Mouse (Mus musculus): ENCODE measurements around the gene Slamf8.

The Slamf8 gene

DNA sequence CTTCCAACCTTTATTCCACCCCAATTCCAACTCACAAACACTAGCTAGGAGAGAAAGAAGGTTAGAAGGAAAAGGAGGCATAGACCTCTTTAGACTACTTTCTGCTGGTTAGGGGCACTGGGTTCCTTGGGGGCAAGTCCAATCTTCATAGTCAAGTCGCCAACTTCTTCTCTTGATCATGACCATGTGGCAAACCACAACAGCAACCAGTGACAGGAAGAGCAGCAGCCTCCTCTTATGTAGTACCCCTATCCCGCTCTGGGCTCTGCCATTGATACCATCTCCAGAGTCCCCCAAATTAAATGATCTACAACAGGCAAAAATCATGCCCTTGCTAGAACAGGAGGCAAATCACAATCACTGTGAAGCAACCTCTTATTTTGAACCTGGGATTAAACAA lies 3.6 kb upstream of the Slamf8 start:
- DNase-seq (ENCODE audit: low spot score in 2 of 2), result no peak

DNA sequence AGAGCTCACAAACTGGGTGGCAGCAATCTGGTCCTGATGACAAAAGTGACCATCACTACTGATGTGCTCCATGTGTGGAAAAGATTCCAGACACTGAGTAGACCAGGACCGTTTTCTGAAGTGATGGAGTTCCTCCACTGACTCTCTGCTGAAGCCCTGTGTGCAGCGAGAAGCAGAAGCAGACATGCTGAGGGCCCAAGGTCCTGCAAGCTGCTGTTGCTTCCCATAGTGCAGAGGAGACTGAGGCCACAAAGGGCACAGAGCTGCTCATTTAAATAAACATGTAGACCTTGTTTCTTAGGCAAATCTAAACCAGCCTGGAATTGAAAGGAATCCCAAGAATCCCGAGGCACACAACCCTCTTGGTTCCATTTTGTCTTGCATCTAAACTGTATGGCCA lies 3.0 kb upstream of the Slamf8 start:
- no peak for DNase-seq (ENCODE audit: low spot score in 2 of 2)

DNA sequence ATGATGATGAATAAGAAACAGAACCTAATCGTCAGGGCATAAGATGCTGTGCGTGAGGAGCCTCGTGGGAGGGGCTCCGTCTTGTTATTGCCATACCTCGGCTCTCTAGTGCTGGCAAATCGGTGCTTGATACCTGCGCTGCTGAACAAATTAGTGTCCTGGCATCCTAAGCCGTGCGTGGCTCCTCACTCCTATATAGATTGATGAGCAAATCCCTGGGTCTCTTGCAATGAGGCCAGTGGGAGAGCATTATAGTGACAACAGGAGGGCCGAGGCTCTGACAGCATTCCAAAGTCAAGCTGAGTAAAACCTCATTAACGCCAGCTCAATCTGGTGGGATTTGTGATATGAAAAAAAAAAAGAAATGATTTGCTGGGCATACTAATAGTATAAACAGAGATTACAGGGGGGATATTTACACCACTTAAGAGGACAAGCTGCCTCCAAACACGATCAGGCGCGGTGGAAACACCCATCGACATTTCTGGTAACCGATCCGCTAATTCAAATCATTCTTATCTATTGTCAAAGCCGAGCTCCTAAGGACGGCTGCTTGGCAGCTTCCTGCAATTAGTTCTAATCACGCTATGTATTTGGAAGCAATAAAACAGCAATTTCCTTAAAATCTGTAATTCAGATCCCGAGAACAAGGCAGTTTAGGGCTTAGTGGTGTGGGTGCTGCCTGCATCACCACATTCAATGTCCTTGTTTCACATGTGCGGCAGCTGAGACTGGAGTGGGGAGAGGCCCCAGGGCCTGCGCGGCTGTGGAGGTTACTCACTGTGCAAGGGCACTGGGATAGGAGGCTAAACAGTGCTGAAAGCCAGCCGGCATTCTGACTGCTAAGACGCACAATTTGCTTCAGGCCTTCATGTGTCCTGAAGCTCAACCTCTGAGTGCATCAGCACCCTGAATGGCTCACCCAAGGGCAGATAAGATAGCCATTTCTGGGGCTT lies 4.5 kb downstream of the Slamf8 start:
- no peak for DNase-seq (ENCODE audit: low spot score in 2 of 2)

DNA sequence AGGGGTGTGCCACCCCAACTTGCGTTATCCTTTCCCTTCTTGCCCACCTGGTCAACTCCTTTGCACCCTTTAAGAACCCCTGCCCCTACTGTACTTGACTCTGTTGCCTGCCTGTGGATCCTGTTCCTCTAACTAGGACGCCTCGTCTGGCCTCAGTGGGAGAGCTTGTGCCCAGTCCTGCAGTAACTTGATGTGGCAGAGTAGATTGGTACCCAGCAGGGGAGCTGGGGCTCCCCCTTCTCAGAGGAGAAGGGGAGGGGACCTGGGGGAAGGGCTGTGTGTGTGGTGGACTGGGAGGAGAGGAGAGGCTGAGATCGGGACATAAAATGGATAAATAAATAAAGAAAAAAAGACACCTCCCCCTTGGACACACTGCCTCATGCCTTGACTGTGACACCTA lies 5.3 kb downstream of the Slamf8 start:
- DNase-seq (ENCODE audit: low spot score in 2 of 2), result no peak

DNA sequence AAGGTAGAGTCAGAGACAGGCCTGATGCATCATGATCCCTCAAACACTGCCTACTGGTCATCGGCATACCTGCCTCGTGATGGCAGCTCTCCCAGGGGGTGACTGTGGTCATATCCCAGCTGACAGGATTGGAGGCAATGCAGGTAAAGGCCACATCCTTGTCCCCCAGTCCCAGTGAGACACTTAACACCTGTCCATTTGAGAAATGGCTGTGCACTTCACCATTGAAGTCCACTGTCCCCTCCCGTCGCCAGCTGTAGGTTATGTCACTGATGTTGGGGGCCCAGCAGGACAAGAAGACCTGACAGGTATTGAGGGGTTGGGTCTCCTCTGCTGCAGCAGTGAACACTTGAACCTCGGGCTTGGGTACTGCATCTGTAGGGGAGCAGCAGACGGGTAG lies 6.1 kb downstream of the Slamf8 start:
- DNase-seq (ENCODE audit: low spot score in 2 of 2), result no peak

DNA sequence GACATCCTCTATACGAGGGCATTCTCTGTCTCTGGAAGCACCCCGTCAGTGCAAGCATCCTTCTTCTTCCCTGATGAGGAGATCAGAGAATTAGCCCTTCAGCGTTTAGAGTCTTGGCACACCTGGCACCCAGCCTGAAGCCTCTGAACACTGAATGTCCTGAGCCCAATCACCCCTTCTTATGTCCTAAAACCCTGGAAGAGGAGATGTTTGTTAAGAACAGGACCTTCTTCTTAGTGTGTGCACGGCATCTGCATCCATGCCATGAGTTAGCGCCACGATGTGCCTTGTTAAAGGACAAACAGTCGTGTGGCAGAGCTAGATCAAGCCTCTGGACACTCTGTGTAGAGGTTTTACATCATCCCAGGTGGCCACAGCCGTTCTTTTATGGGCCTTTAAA lies 7.9 kb downstream of the Slamf8 start:
- no peak for DNase-seq (ENCODE audit: low spot score in 2 of 2)

DNA sequence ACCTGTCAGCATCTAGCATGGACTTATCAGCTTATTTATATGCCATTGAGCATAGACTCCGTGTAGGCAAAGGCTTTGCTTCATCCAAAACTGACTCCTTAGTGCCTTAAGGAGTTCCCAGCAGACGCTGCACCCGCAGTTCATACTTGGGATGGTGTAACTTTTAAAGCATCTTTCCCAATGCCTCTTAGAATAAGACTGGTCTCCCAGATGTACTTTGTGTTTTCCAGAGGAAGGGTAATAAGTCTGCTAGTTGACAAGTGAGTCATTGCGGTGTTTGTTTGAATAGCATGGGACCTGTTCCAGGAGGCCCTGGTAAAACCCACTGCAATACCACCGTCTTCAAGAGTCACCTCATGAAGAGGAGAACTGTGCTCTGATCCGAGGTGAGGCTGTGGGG lies 10.3 kb downstream of the Slamf8 start:
- DNase-seq (ENCODE audit: low spot score in 2 of 2), result no peak

DNA sequence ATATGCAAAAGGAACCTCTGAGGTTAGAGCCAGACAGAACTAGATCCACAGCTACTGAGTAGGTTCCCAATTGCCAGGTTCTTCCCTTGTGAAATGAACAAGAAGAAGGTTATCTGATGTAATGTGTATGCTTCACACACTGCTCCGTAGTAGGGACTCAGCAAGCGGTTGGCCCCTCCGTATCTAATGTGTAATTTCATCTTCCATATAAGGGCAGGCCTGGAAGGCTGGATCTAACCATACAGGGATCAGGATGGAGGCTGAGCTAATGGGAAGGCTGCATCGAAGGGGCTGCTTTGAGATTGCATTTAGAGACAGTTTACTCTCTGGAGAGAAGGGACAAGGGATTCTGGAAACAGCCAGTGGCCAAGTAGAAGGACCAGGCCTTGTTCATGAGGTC lies 22.6 kb downstream of the Slamf8 start:
- DNase-seq (ENCODE audit: low spot score in 2 of 2), result no peak

DNA sequence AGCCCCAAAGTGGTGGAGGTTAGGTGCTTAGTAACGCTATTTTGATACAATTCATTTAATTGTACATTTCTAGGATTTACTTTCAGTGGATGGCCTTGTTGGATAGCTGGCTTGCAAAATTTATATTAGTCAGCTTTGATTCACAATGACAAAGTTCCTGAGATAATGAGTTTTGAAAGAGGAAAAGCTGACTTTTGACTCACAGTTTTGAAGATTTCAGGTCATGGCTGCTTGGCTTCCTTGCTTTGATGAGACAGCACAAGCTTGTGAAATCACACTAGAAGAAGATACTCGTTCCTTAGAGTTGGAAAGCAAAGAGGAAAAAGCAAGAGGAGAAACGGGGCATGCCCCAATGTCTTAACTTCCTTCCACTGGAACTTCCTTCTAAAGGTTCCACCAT lies 24.2 kb downstream of the Slamf8 start:
- no peak for DNase-seq (ENCODE audit: low spot score in 2 of 2)

DNA sequence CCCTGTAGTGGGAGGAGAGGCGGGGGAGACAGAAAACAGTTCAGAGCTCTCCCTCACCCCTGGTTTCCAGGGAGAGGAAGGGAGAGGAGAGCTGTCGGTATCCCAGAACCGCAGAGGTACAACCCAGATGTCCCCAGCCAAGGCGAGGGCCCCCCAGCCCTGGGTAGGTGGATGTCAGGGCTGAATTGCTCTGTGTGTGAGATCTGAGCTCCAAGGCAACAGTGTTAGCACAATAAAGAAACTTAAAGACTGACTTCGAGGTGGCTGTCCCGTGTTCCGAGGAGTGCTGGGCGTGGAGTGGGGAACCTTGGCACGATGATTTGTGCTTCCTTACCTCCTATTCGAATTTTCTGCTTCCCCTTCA lies 26.9 kb downstream of the Slamf8 start:
- DNase-seq (ENCODE audit: low spot score in 2 of 2), result no peak

DNA sequence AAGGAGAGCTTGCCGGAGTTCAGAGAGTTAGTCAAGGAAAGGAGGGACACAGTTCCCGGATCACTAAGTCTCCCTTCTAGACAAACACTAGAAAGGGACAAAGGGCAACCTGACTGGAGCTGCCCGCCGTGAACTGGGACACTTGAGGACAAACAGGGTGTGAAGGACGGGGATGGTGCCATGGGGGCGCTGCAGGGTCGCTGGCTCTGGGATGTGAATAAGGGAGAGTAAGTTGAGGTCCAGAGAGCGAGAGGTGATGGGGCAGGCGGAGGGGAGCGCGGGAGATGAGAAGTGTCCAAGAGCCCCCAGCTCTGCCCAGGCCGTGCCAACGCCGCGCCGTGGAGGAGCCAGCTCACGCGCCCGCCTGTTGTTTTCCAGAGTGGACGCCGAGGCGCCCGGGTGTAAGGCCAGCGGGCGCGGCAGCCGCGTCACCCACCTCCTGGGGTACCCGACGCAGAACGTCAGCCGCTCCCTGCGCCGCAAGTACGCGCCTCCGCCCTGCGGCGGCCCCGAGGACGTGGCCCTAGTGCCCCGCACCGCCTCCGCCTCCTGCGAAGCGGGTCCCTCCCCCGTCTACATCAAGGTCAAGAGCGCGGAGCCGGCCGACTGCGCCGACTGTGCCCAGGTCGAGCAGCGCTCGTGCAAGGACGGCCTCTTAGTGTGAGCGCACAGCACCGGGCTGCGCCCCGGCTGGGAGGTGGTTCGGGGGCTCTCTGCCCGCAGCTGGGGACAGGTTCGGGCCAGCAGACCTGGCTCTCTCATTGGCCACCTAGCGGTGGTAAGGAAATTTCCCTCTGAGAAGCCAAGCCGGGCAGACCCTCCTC lies 27.5 kb downstream of the Slamf8 start:
- peak in 1 of 2 experiments; percentile 68 for DNase-seq (ENCODE audit: low spot score in 2 of 2)

DNA sequence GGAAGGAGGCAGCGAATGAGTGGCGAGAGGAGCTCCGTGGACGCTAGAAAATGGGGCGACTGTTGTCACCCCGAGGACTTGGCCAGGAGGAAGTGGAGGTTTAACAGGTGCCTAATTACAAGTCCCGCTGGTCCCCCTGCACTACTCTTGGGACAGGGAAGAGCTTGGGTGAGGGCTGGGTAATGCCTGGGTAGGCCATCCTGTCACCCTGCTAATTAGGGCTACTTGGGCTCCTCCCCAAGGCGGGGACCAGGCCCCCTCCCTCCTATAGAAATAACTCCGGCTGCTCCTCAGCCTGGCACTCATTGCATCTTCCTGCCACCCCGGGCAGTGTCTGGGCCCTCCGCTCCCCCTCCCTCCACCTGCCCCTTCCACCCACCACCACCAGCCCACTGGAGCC lies 34.7 kb downstream of the Slamf8 start, which contains the start of gene Vsig8:
TSS of gene Vsig8 (plus strand) at position 301 of the 400 bp plus-strand sequence.
- DNase-seq (ENCODE audit: low spot score in 2 of 2), result no peak

DNA sequence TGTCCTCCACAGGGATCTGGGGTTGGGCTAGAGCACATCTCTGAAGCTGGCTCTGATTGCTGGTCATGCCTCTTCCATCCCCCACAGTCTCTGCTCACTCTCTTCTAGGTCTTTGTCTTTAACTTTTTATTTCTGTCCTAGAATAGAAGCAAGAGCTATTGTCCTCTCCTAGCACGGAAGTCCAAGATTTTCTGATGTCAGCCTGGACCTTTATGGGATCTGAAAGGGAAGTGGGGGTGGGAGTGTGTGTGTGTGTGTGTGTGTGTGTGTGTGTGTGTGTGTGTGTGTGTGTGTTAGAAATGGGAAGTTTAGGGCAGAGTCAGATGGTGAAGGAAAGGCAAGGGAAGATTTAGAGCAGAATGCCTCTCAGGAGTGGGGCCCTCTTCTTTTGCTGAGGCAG lies 37.7 kb downstream of the Slamf8 start:
- no peak for DNase-seq (ENCODE audit: low spot score in 2 of 2)

DNA sequence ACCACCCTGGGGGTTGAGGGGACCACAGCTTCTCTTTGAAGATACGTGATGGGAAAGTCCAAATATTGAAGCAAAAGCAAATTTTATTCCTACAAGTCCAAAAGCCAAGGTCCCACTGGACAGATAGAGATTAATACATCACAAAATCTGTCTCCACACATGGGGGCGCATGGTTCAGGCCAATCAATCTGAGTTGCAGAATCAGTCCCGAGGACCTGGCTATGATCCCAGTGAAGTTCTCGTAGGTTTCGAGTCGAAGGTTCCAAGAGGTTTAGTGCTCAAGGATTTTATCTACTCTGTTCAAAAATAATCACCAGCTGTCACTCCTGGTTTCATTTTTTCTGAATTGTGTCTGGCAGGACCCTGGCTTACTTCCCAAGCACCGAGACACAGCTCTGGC lies 39.4 kb downstream of the Slamf8 start:
- DNase-seq (ENCODE audit: low spot score in 2 of 2), result no peak

DNA sequence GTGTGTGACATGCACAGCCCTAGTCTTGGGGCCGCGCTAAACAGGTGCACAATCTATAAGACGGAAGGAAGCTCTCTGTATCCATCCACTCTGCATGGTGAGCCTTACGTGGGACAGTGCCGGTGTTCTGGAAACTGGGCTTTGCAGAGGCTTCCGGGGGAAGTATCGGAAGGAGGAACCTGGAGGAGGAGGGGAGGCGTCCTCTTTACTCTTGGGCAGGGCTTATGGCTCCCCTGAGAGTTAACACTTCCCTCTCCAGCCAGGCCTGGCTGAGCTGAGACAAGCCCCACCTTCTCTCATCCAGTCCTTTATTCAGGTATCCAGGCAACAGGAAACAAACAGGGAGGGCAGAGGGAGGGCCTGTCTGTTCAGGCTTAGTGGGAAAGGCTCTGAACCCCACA lies 39.8 kb downstream of the Slamf8 start:
- DNase-seq (ENCODE audit: low spot score in 2 of 2), result no peak

DNA sequence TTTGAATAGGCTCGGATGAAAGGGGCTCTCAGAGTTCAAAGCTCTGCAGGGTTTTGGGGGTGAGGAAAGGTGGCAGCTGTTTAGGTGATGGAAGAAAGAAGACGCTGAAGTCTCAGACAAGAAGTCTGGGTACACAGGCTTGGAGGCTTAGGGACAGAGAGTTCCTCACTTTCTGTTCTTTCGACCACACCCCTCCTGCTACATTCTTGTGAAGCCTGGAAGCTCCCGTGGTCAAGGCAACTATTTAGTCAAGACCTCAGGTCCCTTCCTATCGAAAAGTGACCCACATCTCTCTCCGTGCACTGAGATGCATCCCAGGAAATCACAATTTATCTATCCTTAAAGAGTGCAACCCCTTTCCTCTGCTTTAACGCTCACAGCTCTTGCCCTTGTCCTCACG lies 40.7 kb downstream of the Slamf8 start:
- no peak for DNase-seq (ENCODE audit: low spot score in 2 of 2)

DNA sequence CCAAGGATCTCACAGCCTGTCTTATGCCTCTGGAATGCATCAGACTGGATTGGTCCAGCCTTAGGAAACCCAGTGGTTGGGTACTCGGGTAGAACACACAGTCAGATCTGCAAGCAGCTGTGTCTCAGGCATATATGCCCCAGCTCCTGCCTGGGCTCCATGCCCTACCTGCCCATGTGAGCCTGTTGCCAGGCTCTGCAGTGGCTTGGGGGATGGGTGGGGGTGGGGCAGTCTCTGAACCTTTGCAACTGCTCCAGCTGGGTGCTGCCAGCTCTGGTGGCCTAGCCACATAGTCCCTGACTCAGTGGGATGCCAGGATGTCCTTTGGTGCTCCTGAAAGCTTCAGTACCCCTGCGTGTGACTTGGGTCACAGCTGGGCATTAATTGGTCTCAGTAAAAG lies 41.1 kb downstream of the Slamf8 start:
- no peak for DNase-seq (ENCODE audit: low spot score in 2 of 2)

DNA sequence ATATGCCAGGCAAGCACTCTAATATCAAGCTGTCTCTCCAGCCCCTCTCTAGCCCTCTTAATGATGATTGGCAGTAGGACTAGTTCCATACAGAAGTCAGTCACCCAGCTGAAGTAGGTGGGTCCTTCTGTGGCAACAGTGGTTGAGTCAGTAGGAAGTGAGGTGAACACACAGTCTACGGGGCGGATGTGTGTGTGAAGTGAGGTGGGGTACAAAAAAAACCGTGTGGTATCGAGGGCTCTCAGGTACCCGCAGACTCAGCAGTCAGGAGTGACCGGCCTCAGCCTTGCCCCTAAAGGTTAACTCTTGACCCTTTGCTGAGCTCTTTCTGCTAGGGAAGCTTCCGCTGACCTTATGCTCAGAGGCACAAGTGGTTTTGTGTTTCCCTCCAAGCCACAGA lies 41.9 kb downstream of the Slamf8 start:
- DNase-seq (ENCODE audit: low spot score in 2 of 2), result no peak

DNA sequence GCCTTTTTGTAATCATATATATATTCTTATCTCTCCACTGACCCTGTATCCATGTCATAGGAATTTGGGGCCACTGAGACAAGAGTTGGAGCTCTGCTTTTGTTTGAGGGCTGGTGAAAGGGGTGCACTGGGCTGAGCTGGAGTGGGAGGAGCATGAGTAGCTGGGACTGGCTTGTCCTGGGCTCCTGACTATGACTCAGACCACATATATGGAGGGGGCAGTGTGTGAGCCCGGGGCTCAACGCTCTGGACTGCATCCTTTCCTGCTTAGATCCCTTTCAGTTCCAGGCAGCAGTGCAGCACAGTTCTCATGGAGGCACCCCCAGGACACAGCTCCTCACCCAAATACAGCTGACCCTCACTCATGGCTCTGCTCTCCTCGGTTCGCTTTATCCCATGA lies 44.3 kb downstream of the Slamf8 start:
- no peak for DNase-seq (ENCODE audit: low spot score in 2 of 2)

DNA sequence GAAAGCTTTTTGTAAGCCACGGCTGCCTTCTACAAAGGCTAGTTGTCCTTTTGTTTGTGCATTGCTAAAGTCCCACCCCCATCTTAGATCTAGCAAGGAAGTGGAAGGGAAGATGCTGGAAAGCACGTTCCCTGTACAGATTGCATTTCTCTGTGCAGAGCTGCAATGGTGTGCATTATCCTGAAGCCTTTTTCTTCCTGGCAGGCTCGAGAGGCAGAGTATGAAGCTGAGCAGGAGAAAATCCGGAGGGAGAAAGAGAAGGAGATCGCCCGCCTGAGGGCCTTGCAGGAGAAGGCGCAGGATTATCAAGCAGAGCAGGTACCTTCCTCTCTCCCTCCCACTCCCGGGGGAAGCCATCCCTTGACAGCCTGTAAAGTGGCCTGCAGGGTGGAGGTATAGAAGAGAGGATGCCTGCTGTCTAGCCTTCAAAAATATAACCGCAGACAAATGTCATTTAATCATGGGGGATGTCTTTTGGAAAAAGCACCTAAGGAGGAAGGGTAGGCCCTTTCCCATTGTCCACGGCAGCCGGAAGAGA lies 50.0 kb downstream of the Slamf8 start:
- no peak for DNase-seq (ENCODE audit: low spot score in 2 of 2)

DNA sequence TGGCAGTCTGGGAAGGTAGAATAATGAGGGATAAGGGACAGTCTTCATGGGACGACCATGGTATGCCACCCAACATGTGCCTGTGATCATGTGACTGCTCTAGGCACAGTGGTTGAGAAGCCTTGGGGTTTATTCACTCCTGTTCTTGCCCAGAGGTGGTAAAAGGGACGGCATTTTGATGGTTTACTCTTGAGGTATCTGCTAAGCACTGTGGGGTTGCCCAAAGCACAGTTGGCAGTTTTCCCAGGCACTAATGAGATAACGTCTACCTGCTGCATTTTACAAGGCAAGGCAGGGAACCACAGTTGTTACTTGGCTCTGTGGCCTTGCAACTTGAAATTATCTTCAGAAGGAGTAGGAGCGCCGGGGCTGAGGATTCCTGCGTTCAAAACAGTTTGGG lies 50.5 kb downstream of the Slamf8 start:
- no peak for DNase-seq (ENCODE audit: low spot score in 2 of 2)

DNA sequence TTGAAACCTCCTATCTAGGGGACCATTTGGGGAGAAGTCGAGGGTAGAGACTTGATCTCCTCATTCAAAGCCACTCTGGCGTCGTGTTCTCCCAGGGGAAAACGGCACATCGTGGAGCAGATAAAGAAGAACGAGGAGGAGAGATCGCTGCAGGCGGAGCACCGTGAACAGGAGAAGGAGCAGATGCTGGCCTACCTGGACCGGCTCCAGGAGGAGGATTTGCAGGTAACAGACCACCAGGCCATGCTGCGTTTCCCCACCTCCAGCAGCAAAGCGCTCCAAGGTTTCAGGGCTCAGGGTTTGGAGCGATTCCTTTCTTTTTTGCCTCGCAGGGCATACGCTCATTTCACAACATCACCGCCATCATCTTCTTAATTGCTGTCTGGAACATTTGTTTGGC lies 55.3 kb downstream of the Slamf8 start:
- no peak for DNase-seq (ENCODE audit: low spot score in 2 of 2)

DNA sequence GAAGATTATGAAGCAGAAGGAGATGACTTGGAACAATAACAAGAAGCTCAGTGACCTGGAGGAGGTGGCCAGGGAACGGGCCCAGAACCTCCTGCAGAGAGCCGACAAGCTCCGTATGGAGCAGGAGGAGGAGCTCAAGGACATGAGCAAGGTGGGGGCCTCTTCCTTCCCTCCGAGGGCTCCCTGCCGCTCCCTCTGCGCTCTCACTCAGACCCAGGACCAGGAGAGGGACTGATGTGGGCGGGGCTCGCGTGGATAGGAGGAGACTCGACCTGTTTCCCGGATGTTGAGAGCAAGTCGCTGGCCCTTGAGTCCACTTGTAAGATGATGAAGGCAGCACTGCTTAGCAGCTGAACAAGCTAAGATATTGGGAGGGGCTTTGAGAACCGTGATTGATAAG lies 57.8 kb downstream of the Slamf8 start:
- DNase-seq (ENCODE audit: low spot score in 2 of 2), result no peak

Data from cerebellum, postnatal 4 days (tissue).